Mouse (Mus musculus) liver, embryonic 14.5 days (tissue): ENCODE data around the gene Spata3.
"Not testable (repeated sequence)": the region's sequence is repeated elsewhere in the genome, so short reads cannot be mapped to it uniquely, and the experiment has no call there.

ENCODE experiments used
- CTCF ChIP-seq: IDR thresholded peaks from 2 replicates; pipeline ENCODE4 v1.5.1; 2016; ENCODE audit warnings: antibody characterized with exemption, low read depth, control low read depth
- EP300 ChIP-seq: IDR thresholded peaks from 2 replicates; pipeline ENCODE4 v1.6.1; 2016; ENCODE audit warnings: antibody characterized with exemption, low read depth

DNA sequence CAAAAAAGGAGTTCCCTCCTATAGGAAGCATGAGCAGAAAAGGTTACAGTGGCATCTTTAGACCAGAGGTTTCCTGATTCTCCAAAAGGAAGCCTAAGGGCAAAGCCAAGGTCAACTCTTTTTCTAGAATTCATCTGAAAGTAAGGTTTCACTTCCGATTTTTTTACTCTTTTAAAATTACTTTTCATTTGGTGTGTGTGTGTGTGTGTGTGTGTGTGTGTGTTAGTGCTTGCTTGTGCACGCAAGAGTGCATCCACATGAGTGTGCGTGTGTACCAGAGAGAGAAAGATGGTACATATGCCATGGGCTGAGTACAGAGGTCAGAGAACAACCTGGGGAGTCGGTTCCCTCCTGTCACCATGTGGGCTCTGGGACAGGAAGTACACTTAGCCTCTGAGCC lies 27.7 kb upstream of the Spata3 start:
- not testable (repeated sequence) for TF ChIP-seq CTCF, EP300
